ENCODE assay signal across 13 mouse cellular contexts in genomic region chr12:116590076-116590475, GRCm38 (mm10).
"Had no signal": no experiment of that assay in that cellular context is flagged by ENCODE, and none has a peak within 500 bp of the region (broad histone marks: within the 10 kb centered on the region; RNA-seq: fewer than 3 reads in every experiment).

No protein-coding gene starts in this region.

- DNase-seq: cerebellum, adult 8-10 months; cerebellum, adult 9-11 months; cerebellum, postnatal 10 days; cerebellum, postnatal 14 days; embryo, embryonic 11 days; forebrain, postnatal 0 days; gastrocnemius, adult 2 months; gastrocnemius, postnatal 10 days; gastrocnemius, postnatal 14 days; gastrocnemius, postnatal 25 days; gastrocnemius, postnatal 36 days; heart, adult 18-20 months; heart, adult 2 months had no signal
